Mouse (Mus musculus) heart, adult 10 weeks (tissue): Measurements from ENCODE around the gene Ptpro. TPM values are rescaled to one million over a fixed set of nuclear protein-coding genes. Genes with fewer than 3 reads are reported as not detected.

Experiments used
- polyA plus RNA-seq: library from polyadenylated mRNA; stranded (reverse); fragments of 350-450 nt; fragmentation: Illumina TruSeq; extraction: RNeasy Lipid Tissue Mini Kit (QIAGEN cat#74804); gene quantifications from one replicate; pipeline ENCODE4 v1.2.3, GENCODE M21; 2014; ENCODE audit warnings: low read depth, low replicate concordance

The Ptpro gene
- 3.5 TPM for polyA plus RNA-seq

GRCm38 (mm10) chr6:137252194-137252886, at the start of gene Ptpro:
Gene Ptpro, plus strand, starts transcription at chr6:137252319.

Other genes with a start within 250 kb of the Ptpro start
- 2.4 TPM for gene Rerg, start 81.8 kb upstream of the Ptpro start, polyA plus RNA-seq